Mouse (Mus musculus) embryo, embryonic 11.5 days (tissue): ENCODE measurements around the gene Ccsap.
A peak's percentile ranks its signal among the peaks of the same experiment; 100 is the strongest.

Source experiments
- DNase-seq: peaks from one replicate; pipeline ENCODE4 v3.0.0-alpha.2; 2012; ENCODE audit warnings: low read depth, low spot score

The Ccsap gene

DNA sequence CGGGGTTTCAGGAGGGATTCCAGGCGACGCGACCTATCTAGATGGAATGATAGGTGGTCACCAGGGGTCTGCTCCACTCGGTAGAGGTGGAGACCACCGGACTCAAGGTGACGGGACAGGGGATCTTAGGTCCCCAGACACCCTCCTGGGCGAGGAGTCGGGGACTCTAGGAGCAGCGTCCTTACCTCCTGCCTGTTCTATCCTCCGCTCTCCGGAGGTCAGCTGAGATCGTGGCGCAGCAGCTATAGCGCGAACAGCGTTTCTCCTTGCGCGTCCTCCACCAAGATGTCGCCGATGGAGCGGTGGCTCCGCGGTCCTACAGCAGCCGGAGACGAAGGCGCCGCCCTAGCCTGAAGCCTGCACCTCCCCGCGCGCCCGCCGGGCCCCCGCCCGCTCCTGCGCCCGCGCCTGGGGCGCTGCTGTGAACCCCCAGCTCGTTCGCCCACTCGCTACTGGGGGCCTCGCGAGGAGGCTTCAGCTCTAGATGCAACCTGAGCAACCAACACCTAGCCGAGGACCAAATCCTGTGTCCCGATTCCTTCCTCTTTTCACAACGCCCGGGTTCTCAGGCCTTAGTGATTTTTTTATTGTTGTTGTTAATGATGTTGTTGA lies at the start of gene Ccsap:
Ccsap (minus strand) TSS at position 562 of the 612 bp plus-strand sequence.
- DNase-seq: no peak

DNA sequence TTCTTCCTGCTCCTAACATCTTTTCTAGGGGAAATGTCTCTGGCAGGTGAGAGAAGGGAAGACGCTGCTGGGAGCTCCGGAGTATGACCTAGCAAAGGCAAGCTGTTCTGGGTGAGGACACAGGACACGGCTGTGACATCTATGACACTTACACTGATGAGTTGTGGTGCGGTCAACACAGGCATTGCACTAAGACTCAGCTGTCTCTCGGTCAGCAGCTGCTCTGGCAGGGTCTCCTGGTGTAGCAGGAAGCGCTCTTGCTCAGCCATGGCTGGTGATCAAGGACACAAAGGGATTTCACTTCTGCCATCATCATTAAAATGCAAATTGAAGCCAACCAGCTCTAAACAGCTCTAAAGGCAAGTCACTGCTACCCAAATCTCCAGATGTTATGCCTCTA lies 47.6 kb upstream of the Ccsap start:
- no peak for DNase-seq

DNA sequence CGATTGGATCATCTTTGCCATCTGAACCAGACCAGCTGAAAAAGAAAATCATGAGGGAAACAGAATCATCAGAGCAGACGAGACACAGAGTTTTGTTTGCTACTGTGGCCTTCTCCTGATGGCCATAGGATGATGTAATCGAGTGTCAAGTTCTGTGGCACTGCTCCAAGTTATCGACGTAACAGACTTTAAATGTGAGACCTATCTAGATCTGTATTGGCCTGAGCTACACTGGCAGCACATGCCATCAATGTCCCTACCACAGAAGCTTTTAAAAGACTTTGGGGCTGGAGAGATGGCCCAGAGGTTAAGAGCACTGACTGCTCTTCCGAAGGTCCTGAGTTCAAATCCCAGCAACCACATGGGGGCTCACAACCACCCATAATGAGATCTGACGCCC lies 42.6 kb upstream of the Ccsap start:
- DNase-seq: no peak

DNA sequence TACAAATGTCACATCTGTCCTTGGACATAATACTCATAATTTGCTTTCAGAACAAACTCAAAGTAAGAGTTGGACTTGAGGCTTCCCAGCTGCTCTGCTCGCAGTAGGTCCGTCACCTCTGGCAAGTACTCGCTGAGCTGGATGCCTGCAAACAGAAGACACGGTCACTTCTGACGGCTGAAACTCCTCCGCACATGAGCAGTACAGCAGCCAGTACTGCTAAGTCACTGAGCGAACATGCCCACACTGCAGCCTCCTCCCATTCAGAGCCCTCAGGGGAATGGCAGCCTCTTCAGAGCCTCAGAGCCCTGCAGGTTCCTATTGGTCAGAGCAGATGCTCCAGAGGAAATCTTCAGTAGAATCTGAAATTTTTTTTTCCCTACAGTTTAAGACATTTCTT lies 39.4 kb upstream of the Ccsap start:
- DNase-seq: no peak

DNA sequence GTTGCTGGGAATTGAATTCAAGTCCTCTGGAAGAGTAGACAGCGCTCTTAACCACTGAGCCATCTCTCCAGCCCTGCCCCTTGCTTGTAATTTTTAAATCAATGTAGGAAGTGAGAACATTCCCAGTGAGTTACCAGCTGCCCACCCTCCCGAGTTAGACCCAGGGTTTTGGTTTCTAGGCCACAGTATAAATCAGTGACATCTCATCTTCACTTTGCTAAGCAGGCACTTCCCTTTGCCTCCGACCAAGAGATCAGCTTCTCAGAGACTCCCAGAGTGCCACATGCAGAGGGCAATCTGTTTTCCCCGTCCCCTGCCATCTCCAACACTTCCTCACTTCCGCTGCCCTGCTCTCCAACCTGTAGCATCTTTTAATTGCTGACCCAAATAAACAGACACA lies 38.6 kb upstream of the Ccsap start:
- DNase-seq: no peak

DNA sequence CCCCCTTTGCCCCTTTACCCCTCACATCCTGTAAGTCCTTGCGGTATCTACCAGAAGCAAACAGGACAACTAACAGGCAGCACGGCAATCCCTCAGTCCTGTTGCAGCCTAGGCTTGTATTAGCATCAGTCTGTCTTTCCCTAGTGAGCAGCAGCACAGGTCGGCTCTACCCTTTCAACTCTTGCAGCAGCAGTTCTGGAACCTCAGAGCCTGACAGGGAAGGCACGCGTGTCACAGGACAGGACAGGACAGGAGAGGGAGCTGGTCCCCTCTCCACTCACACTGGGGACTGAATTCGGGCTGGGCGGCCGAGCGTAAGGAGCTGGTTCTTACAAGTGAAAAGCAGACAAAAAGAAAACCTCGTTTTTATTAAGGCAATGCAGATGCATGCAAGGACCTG lies 36.8 kb upstream of the Ccsap start:
- no peak for DNase-seq

DNA sequence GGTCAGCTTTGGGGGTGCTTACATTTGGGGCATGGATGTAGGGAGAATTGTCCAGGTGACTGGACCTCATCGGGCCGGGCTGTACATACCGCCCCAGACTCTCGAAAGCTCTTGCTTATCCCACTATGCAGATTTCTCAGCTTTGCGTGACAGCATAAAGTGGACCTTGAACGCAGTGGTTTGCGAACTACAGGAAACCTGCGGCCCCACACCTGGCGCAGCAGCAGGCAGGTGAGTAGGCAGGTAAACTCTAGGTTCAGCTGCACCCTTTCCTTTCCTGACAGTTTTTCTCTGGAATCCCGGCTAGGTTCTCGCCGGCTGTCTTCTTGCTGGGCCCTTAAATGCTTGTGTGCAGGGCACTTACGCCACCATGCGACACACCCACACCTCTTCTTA lies 36.4 kb upstream of the Ccsap start:
- no peak for DNase-seq

DNA sequence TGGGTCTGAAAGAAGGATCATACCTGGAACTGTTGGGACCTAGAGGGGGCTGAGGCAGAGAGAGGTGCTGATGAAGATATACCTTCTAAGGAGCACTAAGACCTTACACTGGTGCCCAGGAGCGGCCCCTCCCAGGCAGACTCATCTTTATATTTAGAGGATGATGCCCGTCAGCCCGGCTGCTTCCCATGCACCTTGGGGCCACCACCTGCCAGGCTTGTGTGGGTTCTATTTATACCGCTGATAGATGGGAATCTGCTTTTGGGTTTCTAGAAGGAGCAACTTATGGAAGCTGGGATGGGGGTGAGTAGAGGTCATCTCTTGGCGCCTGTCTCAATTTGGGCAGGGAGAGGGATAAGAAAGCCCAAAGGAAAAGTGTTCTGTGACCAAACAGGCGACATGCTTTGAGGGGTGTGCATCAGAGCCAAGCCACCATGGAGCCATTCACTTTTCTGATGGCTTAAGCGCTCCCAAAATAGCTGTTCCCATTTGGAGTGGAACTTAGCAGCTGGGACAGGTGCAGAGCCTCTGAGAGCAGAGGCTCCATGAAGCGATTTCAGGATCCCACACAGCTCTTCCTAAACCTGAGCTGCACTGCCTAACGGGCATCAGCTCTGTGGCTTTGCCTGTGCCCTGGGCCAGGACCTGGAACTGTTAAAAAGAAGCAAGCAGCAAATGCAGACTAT lies 35.8 kb upstream of the Ccsap start:
- no peak for DNase-seq

DNA sequence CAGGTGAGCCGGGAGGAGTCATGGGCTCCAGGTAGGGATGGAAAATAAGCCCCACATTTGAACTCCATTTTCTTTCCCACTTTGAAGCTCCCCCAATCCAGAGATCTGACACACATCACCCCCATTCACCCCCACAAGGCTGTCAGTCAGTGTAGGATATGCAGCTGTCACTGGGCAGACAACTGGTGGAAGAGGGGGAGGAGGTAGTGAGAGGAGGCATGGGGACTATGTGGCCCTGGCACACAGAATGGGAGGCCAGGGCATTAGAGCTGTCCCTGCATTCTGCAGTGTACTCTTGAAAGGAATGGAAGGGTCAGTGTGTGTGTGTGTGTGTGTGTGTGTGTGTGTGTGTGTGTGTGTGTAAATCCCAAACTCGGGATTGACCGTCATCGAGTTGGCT lies 35.2 kb upstream of the Ccsap start:
- no peak for DNase-seq

DNA sequence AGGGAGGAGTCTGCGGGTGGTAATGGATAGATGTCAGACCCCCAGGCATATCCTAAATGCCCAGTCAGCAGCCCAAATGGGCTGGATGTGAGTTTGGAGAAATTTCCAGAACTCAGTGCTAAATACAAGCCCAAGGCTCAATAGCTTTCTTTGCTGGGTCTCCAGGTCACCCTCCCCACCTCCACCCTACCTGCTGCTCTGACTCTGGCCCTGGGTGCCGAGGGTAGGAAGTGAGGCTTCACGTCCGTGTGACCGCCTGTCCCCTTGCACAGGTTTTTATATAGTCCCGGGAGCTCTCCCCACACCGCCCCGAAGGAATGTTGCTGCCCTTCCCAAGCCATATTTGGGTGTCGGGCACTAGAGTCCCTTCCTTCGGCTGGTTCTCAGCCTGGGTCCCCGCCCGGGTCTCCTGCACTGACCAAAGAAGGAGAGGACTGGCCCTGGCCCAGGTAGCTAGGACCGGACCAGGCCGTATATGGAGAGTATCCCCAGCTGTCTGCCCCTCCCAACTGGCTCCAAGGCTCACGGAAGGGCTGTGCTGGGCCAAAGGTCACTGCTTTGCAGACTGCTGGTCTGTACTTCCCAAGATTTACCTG lies 34.6 kb upstream of the Ccsap start, which contains the start of gene Acta1:
Acta1 (minus strand) TSS at position 250 of the 596 bp plus-strand sequence.
- no peak for DNase-seq

DNA sequence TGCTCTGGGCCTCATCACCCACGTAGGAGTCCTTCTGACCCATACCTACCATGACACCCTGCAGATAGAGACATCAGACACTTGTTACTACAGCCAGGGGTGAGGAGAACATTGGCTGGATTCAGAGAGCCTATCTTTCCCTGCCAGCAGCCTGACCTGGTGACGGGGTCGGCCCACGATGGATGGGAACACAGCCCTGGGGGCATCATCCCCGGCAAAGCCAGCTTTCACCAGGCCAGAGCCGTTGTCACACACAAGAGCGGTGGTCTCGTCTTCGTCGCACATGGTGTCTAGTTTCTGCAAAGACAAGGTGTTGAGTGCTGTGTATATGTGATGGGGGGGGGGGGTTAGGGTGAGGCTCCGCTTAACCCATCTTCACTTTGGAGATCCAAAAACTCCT lies 33.4 kb upstream of the Ccsap start:
- DNase-seq: no peak

DNA sequence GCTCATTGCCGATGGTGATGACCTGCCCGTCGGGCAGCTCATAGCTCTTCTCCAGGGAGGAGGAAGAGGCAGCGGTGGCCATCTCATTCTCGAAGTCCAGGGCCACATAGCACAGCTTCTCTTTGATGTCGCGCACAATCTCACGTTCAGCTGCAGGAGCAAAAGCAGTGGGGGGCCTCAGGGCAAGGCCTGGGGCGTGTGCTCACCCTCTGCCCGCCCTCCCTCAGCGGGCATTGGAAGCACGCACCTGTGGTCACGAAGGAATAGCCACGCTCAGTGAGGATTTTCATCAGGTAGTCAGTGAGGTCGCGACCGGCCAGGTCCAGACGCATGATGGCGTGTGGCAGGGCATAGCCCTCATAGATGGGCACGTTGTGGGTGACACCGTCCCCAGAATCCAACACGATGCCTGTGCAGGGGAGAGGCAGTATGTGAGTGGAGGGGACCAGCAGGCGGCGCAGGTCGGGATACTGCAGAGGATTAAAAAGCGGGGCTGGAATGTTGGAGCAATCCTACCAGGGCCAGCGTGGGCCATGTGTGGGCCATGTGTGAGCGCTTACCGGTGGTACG lies 32.7 kb upstream of the Ccsap start:
- DNase-seq: no peak

DNA sequence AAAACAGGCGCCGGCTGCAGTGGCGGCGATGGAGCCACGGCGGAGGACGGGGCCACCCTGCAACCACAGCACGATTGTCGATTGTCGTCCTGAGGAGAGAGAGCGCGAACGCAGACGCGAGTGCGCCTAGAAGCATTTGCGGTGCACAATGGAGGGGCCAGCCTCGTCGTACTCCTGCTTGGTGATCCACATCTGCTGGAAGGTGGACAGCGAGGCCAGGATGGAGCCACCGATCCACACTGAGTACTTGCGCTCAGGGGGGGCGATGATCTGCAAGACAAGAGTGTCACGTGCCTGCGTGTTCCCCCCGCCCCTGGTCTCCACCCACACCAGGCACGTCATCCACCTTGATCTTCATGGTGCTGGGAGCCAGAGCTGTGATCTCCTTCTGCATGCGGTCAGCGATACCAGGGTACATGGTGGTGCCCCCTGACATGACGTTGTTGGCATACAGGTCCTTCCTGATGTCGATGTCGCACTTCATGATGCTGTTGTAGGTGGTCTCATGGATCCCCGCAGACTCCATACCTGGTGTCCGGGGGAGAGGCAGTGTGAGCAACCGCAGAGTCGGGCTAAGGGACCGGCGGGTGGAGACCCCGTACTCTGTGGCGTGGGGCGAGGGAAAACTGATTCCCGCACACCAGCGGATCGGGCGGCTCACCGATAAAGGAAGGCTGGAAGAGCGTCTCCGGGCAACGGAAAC lies 32.0 kb upstream of the Ccsap start:
- no peak for DNase-seq

DNA sequence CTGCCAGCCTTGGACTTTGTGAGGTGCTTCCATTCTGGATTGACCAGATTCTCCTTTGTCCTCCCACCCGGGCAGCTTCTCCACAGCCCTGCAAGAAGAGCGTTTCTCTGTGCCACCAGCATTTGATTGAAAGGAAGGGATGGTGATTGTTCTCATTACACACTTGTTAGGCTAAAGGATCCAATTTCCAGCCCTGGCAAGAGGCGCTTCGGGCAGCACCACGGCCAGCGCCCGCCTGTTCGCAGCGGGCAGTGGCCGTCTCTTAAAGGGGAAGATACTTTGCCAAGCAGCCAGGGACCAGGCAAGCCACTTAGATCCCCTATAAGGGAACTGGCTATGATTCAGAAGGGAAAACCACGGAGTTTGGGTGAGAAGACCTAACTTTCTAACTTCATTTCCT lies 31.3 kb upstream of the Ccsap start:
- DNase-seq: peak; percentile 51

DNA sequence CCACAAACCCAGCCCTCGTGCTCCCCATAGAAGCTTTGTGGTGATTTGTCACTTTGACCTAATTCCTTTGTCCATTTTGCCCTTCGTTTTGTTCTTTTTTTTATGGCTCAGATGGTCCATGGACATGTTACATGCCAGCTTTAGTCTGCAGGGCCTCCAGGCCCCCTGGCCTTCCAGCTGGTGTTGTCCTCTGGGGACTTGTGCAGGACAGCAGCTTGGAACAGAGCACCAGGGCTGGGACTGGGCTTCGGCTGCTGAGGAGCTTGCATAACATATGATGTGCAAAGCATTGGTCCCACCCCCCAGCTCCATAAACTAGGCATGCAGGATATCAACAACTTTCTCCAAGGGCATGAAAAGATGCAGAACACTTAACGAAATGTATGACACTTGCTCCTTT lies 29.8 kb upstream of the Ccsap start:
- no peak for DNase-seq

DNA sequence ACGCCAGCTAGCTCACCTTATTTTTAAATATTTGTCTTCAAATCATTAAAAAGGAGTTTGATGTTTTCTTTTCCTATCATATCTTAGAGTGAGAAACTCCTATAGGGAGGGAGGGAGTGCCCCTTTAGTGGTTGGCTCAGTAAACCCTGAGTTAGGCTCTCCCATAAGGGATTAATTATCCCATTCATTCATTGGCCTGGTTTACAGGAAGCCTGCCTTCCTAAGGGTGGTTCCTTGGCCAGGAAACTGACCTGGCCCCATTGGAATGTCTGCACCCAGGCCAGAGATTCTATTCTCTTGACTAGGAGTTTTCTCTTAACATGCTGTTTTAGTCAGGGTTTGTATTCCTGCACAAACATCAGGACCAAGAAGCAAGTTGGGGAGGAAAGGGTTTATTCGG lies 27.9 kb upstream of the Ccsap start:
- DNase-seq: no peak

DNA sequence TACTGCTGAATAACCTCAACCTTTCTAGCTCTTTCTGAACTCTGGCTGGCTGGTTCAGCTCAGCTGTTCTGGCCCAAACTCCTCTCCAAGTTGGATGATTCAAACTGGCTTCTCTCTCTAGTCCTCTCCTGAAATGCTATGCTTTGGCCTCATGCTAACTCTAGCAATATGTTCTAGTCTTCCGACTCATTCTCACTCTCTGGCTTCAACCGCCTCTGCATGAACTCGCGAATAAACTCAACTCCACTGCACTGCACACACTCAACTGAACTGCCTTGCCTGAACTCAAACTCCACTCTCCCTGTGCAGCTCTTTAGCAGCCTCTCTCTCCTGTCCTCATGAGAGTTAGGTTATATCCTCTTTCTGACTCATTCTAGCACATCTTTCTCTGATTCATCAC lies 27.2 kb upstream of the Ccsap start:
- DNase-seq: no peak

DNA sequence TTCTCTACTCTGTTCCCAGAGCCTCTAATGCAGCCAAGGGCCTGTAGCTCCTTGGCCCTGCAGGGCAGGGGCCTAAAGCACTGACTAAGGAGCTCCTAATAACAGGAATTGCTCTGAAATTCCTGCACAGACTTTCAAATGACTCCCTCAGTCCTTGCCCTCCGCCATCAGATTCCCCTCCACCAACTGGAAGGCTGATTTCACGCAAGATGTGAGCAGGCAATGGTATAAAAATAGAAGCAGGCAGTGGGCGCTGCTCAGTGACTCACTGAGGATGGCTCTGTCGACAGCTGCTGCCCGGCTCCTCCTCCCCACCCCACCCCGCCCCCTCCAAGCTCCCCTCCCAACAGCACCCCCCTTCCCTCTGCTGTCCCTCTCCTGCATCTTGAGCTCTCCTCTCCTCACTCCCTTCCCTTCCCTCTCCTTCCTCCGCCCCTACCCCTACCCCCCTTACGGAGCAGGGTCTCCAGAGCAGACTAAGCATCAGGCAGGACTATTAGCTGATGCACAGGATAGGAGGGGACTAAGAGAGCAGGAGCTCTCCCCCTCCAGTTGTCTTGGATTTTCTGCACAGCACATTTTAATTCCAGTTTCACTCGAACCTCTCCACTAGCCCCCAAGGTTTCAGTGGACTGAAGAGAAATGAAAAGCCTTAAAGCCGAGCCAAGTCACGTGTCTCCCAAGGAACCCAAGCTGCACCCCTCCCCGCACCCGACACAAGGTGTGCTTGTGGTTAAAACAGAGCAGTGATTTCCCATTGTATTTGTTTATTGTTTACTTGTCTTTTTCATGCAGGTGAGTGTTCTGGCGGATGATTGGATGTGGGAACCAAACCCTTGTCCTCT lies 24.9 kb upstream of the Ccsap start:
- DNase-seq: no peak

DNA sequence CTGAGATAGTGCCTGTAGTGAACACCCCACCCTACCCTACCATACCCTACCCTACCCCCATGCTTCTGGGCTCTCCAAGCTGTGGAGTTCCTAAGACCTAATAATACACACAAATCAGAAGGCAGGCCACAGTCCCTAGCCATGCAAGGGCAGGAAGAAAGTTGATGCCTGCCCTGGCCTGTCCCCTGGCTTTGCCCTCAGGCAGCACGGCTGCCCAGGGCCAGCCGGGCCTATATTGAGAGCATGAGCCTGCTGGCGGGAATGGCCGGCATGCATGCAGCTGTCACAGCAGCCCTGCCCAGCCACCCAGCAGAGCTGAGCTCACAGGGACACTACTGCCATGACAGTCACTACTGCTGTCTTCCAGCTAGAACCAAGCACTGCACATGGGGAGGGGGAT lies 23.1 kb upstream of the Ccsap start:
- DNase-seq: no peak

DNA sequence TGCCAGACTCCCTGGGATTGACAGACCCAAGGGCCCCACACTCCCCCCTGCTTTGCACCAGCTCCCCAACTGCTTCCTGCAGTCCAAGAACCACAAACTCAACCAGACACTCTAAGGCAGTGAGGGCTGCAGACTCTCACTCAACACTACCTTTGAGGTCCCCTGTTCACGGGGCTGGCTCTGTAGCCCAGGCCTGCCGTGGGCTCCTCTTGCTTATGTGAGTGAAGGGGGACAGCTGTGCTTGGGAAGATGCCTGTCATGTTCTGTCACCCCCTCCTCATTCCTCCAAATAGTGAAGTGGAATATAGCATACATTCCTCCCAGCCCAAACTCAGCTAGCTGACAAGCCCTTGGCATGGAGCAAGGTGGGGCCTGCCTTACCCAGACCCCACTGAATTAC lies 22.4 kb upstream of the Ccsap start:
- DNase-seq: no peak

DNA sequence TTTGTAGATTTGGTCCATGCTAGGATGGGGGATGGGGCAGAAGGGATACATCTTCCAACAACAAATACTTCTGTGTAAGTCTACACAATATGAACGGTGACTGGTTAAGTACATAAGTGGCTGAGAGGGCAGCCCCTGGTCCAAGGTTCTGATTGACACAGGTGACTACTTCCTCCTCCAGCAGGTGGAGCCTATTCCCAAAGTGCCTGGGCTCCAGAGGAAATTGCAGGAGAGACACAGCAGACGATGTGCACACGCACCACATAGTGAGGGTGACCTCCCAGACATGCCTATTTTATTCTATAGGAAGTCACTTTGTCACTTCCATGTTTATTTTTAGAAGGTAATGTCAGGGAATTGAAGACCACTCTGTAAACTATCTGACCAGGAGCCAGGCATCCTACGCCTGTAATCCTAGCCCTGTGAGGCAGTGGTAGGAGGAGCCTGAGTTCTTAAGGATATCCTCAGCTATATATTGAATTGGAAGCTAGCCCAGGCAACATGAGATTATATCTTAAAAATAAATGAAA lies 20.9 kb upstream of the Ccsap start:
- no peak for DNase-seq
